Mouse (Mus musculus): ENCODE measurements at regions not wholly inside any gene's neighbourhood (a gene's known extent, or its start where the extent isn't known, plus 50 kb on each side); places are given as distances from the start of the nearest gene placed in this dataset.
A peak's percentile ranks its signal among the peaks of the same experiment; 100 is the strongest.

DNA sequence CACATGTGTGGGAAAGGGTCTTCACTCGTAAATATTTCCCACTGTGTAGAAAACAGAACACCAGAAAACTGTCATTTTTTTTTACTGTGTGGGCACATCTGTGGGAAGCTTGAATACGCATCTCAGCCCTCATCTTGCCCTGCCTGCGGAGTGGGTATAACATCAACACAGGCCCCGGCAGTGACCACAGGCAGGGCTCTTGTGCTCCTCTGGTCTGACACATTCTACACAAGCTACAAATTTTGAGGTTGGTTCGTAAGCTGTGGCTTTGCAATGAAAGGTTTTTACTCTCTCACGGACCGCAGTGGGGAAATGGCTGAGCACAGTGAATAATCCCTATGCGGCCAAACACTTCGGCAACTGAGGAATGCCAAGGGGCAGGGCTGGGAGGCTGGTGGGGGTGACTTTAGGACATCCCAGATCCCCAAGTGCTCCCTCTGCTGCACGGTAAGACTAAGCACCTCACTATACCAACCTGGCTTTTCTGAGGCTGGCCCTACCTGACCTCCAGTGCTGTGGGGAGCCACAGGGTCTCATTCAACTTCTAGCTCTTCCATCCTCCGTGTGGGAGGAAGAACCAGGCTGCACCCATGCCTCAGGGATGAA, 422.9 kb downstream of the Cd83 start:
- DNase-seq: no peak

GRCm38 (mm10) chr13:44209036-44209435, 424.5 kb downstream of the Cd83 start:
- DNase-seq: peak in 1 of 2 experiments; percentile 16

DNA sequence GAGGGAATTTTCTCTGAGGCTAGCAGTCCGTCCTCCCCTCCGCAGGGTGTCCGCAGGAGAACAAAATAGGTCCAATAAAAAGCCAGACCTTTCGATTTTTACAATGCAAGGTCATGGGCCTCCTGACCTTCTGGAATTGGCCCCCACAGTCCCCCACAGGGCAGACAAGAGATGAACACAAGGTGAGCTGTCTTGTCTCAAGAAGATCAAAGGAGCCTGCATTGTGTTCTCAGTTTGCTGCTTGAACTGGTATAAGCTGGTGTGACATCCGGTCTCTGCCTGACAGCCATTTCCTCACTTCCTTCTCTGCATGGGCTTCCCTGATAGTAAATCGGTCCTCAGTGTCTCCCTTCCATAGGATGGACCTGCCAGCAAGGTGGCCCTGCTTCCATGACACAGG, 425.5 kb downstream of the Cd83 start:
- no peak for DNase-seq

DNA sequence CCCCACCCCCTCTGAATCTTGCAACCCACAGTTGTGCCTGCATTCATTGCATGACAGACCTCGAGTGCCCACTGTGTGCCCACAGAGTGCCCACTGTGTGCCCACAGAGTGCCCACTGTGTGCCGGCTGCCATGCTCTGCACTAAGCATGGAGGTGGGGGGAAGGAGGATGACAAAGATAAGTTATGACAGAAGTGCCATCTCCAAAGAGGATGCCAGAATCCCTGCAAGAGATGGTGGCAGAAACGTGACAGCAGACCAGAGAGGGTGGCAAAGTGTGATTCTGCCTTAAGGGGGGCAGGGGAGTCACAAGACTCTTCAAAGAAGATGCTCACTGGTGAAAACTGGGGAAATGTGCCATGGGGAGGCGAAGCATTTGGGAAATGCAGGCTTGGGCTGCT, 427.8 kb downstream of the Cd83 start:
- DNase-seq: no peak

GRCm38 (mm10) chr13:44212936-44213335, 428.4 kb downstream of the Cd83 start:
- no peak for DNase-seq

- DNase-seq: no peak
These were observed 433.7 kb downstream of the Cd83 start for GRCm38 (mm10) chr13:44218266-44218665.

DNA sequence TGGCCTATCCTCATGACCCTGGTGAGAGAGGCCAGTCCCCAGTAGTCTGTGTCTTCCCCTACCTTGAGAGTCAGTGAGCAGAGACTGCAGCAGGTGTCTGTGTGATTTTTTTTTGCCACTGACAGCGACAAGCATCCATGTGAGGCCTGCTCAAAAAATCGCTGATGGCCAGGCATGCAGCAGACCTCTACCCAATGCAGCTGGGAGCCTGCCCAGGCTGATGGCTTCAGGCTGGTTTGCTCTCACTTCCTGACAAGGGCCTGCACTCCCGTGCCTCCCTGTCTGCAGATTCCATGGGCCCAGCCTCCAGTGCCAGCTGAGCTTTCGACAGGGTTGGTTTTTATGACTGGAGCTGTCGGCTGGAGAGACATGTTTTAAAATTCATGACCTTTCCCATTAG, 437.1 kb downstream of the Cd83 start:
- DNase-seq: peak in 1 of 2 experiments; percentile 7

GRCm38 (mm10) chr13:44222335-44222734, 437.8 kb downstream of the Cd83 start:
- peak in 1 of 2 experiments; percentile 49 for DNase-seq

GRCm38 (mm10) chr13:44227706-44228459, 443.3 kb downstream of the Cd83 start:
- DNase-seq: no peak

- peak; percentile 30 to 65 for DNase-seq
These were observed 444.1 kb downstream of the Cd83 start for GRCm38 (mm10) chr13:44228540-44229135.

- DNase-seq: no peak
These were observed 444.6 kb downstream of the Cd83 start for GRCm38 (mm10) chr13:44229136-44229611.

- DNase-seq: no peak
These were observed 446.8 kb downstream of the Cd83 start for GRCm38 (mm10) chr13:44231403-44231802.

GRCm38 (mm10) chr13:44231868-44232715, 447.5 kb downstream of the Cd83 start:
- no peak for DNase-seq

- DNase-seq: no peak
These were observed 448.1 kb downstream of the Cd83 start for GRCm38 (mm10) chr13:44232716-44233051.

GRCm38 (mm10) chr13:44234241-44234640, 449.7 kb downstream of the Cd83 start:
- DNase-seq: no peak

GRCm38 (mm10) chr13:44235236-44235635, 450.7 kb downstream of the Cd83 start:
- DNase-seq: no peak

- DNase-seq: no peak
These were observed 451.4 kb downstream of the Cd83 start for GRCm38 (mm10) chr13:44235941-44236340.

- peak in 1 of 2 experiments; percentile 72 for DNase-seq
These were observed 453.7 kb downstream of the Cd83 start for GRCm38 (mm10) chr13:44238308-44238707.

DNA sequence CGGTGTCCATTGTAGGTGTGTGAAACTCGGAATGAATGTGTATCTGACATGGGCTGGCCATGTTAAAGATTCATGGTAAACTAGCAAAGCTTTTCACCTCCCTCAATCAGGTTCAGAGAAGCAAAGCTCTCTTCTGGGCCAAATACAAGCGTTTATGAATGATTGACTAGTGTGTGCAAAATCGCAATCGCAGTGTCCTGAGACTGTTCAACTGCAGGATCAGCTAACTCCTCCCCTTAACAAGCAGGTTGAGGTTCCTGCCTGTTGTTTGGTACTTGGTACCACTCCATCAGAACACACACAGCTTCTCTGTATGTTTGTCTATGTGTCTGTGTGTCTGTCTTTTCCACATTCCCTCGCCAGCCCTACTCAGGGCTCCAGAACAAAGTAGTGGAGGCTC, 458.6 kb downstream of the Cd83 start:
- DNase-seq: peak in 1 of 2 experiments; percentile 23

- no peak for DNase-seq
These were observed 462.2 kb downstream of the Cd83 start for GRCm38 (mm10) chr13:44246714-44247251.

- no peak for DNase-seq
These were observed 463.3 kb downstream of the Cd83 start for GRCm38 (mm10) chr13:44247861-44248260.

DNA sequence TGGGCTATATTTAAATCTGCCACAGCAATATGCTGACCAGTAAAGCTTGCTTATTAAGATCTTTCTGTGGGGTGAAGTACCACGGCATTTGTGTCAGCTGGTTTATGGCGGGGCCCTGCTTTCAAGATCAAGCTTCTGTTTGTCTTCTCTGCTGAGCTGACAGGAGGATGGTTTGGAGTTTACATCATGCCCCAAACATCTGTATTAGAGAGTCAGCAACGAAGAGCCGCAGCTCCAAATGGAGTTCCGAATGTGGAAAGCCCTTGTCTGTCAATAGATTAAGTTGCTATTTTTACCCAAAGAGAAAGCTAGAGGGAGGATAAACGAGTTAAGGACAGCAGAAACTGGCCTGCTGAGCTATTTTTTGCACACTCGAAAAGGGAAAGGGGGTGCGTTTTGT, 463.8 kb downstream of the Cd83 start:
- DNase-seq: no peak

DNA sequence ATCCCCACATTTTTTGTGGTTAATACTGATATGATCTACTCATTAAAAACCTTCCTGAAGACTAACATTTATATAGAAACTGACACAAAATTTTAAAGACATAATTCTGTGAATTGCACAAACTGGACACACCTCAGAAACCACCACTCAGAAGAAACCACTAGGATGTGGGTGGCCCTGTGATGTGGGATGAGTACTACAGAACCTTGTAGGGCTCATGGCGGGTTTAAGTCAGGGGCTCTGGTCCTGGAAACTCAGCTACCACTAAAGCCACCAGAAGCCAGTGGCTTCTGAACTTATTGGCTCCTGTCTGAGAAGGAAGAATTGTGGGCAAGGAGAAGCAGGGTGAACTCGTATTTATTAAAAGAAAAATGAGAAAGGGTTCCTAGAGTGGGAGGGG, 464.5 kb downstream of the Cd83 start:
- no peak for DNase-seq
